Mouse (Mus musculus): Measurements from ENCODE around the gene Lactbl1. TPM values are rescaled to one million over a fixed set of nuclear protein-coding genes. Genes with fewer than 3 reads are reported as not detected.

Lactbl1 gene
- polyA plus RNA-seq, 1 experiment from 2014 or later = not detected

DNA sequence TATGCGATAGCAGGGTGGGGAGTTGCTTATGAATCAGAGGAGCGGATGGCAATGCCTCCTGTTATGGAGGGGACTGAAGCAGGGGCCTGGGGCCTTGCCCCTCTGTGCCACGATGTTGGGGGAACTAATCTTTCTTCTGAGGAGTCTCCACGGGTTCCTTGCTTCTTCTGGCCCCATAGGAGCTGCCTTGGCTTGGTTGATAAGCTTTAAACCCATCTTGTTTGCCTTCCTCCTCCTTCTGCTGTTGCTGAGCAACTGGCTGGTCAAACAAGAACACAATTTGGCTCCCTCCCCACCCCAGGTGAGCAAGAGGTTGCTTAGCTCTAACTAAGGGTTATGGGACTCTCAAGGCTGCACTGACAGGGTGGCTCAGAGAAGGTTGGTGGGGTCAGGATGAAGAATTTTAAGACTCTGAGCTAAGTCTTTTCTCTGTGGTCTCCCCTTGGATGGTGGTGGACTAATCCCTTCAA, 12.0 kb upstream of the Lactbl1 start, which contains the start of gene Tex46:
Tex46 (plus strand) TSS at position 51 of the 470 bp plus-strand sequence.
- WGBS (ENCODE audit: missing documents) = 71% methylated on average over 4 of the region's 4 CpGs
- no peaks in the 10 kb centered on the region for H3K36me3 ChIP-seq (ENCODE audit: inconsistent target)
- H3K79me2 ChIP-seq (ENCODE audit: inconsistent target) = no peaks in the 10 kb centered on the region
- H3K27ac ChIP-seq = no peak within 1 kb of the TSS
- no peak within 1 kb of the TSS for H3K4me3 ChIP-seq (ENCODE audit: inconsistent target)

DNA sequence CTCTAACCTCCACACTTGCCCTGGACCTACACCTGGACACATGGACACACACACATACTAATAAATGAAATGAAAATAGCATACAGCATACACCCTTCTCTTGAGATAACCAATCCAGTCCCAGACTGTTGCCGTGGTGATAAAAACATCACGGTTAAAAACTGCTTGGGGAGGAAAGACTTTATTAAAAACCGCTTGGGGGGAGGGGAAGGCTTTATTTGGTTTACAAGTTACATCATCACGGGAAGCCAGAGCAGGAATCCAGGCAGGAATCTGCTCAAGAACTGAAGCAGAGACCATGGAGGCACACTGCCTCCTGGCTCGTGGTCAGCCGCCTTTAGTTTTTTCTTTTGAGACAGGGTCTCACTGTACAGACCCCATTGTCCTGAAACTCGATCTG, 8.8 kb upstream of the Lactbl1 start:
- 85% methylated on average over 7 of the region's 7 CpGs for WGBS (ENCODE audit: missing documents)
- H3K36me3 ChIP-seq (ENCODE audit: inconsistent target) = no peaks in the 10 kb centered on the region
- H3K4me3 ChIP-seq (ENCODE audit: inconsistent target) = no peak overlapping the region
- no peak overlapping the region for H3K27ac ChIP-seq
- no peaks in the 10 kb centered on the region for H3K79me2 ChIP-seq (ENCODE audit: inconsistent target)

DNA sequence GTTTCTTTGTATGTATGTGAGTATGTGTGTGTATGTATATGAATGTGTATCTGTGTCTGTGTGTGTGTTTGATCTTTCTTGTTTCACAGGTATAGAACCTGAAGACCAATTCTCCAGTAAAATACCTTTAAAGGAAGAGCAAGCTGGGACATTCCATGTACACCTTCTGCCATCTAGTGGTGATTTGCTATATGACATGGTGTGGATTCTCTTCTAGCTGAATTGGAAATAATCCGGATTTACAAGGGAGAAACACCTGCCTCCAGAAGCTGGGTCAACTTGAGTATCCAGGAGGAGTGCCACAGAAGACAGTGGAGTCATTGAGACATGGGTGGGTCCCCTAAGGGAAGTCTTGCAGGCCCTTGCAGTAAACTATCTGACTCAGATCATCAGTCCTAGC, 1.1 kb upstream of the Lactbl1 start:
- H3K4me3 ChIP-seq (ENCODE audit: inconsistent target) = no peak overlapping the region
- H3K36me3 ChIP-seq (ENCODE audit: inconsistent target) = no peaks in the 10 kb centered on the region
- WGBS (ENCODE audit: missing documents) = 23% methylated on average over 1 of the region's 1 CpGs
- H3K27ac ChIP-seq = no peak overlapping the region
- H3K79me2 ChIP-seq (ENCODE audit: inconsistent target) = no peaks in the 10 kb centered on the region

DNA sequence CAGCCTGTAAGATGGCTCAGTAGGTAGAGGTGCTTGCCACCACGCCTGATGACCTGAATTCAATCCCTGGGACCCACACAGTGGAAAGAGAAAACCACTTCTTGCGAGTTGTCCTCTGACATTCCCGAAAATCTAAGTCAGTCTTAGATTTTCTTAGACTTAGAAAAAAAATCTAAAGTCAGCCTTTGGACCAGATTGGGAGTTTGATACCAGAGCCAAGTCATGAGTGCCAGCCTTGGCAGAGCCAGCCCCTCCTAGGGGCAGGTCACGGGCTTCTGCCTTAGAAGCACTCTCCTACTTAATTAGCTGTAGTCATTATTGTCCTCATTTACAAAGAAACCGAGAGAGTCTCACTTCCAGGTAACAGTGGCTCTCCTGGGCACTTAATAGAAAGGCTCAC, 465 bp upstream of the Lactbl1 start:
- H3K27ac ChIP-seq = no peak overlapping the region
- no peak overlapping the region for H3K4me3 ChIP-seq (ENCODE audit: inconsistent target)
- H3K36me3 ChIP-seq (ENCODE audit: inconsistent target) = no peaks in the 10 kb centered on the region
- 73% methylated on average over 5 of the region's 5 CpGs for WGBS (ENCODE audit: missing documents)
- no peaks in the 10 kb centered on the region for H3K79me2 ChIP-seq (ENCODE audit: inconsistent target)

DNA sequence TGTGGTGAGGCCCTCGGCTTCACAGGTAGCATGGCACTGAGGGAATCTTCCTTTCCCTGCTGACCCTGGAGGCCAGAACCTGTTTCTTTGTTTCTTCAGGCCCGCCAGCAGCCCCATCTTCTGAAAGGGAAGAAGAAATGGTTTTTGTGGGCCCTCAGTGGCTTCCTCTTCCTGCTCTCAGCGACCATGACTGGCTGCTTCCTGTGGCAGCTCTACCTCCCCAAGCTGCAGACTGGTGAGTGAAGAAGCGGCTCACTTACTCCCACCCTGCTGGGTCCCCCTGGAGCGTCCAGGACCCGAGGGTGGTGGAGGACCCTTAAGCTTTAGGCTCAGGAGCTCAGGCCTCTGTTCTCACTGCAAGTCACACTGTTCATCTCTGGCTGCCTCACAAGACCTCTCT, 4.2 kb downstream of the Lactbl1 start:
- no peaks in the 10 kb centered on the region for H3K36me3 ChIP-seq (ENCODE audit: inconsistent target)
- no peaks in the 10 kb centered on the region for H3K79me2 ChIP-seq (ENCODE audit: inconsistent target)
- no peak overlapping the region for H3K27ac ChIP-seq
- WGBS (ENCODE audit: missing documents) = 15% methylated on average over 6 of the region's 6 CpGs
- H3K4me3 ChIP-seq (ENCODE audit: inconsistent target) = no peak overlapping the region

DNA sequence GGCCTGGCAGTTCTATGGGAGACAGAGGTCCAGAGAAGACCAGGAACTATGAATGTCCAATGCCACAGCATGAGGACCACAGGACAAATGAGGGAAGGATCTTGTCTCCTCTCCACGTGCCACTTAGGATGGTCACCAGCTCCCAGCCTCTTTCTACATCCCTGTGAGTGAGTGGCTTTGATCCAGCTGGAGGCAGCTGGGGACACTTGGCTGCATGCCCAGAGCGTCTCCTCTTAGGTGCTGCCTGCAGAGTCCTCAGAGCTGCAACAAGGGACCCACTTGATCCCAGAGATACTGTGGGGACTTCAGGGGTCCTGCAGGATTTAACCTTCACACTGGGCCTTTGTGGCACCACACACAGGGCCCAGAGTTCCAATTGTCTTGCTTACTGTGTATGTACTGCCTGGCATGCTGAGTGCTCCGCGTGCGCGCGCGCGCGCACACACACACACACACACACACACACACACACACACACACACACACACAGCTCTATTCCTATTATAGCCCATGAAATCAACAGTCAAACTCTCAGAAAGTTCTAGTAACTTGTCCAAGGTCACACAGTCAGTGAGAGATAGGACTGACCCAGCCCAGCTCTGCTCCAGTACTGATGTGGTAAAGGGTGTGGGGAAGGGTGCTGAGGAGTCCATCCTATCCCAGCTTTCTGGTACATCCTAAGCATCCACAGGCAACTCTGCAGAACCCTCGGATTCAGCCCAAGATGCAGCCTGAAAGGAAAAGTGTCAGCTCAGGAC, 9.0 kb downstream of the Lactbl1 start:
- no peaks in the 10 kb centered on the region for H3K79me2 ChIP-seq (ENCODE audit: inconsistent target)
- 85% methylated on average over 9 of the region's 11 CpGs for WGBS (ENCODE audit: missing documents)

DNA sequence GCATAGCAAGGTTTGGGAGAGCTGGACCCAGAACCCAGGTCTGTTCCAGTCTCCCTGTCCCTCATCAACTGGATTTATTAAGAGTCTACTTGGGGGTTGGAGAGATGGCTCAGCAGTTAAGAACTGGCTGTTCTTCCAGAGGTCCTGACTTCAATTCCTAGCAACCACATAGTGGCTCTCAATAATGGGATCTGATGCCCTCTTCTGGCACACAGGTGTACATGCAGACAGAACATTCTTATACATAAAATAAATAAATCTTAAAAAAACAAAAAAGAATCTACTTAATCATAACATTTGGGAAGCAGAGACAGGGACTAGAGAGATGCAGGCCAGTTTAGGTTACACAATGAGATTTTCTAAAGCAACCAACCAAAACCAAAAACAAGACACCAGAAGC, 13.6 kb downstream of the Lactbl1 start:
- H3K4me3 ChIP-seq (ENCODE audit: inconsistent target) = no peak overlapping the region
- no peak overlapping the region for H3K27ac ChIP-seq
- no peaks in the 10 kb centered on the region for H3K36me3 ChIP-seq (ENCODE audit: inconsistent target)
- no peaks in the 10 kb centered on the region for H3K79me2 ChIP-seq (ENCODE audit: inconsistent target)

More for the DNA sequence above, 9.0 kb downstream of the Lactbl1 start:
- Histone ChIP-seq H3K4me3 (ENCODE audit: inconsistent target) (no peak overlapping the region), H3K36me3 (ENCODE audit: inconsistent target) (no peaks in the 10 kb centered on the region), H3K27ac (no peak overlapping the region)

DNA sequence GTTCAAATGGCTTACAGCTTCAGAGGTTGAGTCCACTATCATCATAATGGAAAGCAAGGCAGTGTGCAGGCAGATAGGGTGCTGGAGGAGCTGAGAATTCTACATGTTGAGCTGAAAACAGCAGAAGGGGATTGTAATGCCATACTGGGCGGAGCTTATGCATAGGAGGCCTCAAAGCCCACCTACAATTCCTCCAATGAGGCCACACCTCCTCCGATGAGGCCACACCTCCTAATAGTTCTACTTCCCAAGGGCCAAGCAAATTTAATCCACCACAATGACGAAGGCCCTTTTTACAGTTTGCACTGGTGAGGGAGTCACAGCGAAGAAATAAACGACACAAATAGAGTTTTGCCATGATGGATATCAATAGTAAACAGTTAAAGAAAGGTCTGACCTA, 14.1 kb downstream of the Lactbl1 start:
- Histone ChIP-seq H3K36me3 (ENCODE audit: inconsistent target) (no peaks in the 10 kb centered on the region), H3K4me3 (ENCODE audit: inconsistent target) (no peak overlapping the region), H3K27ac (no peak overlapping the region), H3K79me2 (ENCODE audit: inconsistent target) (no peaks in the 10 kb centered on the region)
- 84% methylated on average over 5 of the region's 5 CpGs for whole genome bisulfite sequencing (ENCODE audit: missing documents)

DNA sequence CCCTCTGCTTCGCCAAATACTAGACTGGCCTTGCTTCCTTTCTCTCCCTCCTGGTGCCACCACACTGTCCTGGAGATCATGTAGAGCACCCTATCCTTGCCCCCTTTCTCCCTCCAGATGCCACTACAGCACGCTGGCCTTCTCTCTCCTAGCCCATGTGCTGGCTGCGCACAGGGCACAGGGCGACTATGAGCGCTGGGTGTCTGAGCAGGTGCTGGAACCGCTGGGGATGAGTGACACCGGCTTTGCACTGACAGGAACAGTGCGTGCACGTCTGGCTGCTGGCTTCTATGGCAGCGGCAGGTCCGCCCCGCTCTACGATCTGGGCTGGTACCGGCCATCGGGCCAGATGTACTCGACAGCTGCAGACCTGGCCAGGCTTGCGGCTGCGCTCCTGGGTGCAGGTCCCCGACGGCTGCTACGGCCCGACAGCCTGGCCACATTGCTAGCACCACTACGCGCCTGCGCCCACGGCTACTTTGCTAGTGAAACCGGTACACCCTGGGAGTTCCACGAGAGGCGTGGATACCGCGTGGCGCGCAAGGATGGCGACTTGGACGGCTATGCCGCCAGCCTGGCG, 14.7 kb downstream of the Lactbl1 start:
- Histone ChIP-seq H3K36me3 (ENCODE audit: inconsistent target) (no peaks in the 10 kb centered on the region), H3K4me3 (ENCODE audit: inconsistent target) (no peak overlapping the region), H3K27ac (no peak overlapping the region), H3K79me2 (ENCODE audit: inconsistent target) (no peaks in the 10 kb centered on the region)
- WGBS (ENCODE audit: missing documents) = 29% methylated on average over 37 of the region's 37 CpGs

DNA sequence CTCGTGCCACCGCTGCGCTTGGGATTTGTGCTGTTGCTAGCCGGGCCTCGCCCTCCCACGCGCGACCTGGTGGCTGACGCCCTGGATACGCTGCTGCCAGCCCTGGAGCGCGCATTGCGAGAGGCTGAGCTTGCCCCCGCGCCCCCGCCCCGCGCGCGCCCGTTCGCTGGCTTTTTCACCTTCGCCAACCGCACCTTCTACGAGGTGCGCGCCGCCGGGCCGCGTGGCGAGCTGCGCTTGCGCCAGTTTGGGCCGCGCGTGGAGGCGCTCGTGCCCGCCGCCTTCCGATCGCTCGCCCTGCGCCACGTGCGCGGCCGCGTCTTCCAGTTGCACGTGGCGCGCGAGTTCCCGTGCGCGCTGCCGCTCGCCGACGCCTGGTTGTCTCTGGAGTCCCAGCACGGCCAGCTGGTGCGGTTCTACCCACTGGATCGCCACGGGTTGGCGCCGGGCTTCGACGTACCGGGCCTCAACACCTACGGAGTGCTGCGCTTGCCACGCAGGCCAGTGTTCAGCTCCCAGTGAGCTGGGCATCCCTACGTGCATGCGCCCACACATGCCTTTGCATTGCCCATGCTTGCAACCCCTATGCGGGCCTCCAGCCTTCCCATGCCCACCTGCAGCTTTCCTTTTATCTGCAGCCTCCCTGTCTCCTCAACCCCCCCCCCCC, 15.3 kb downstream of the Lactbl1 start:
- H3K4me3 ChIP-seq (ENCODE audit: inconsistent target) = no peak overlapping the region
- H3K27ac ChIP-seq = no peak overlapping the region
- 5% methylated on average over 59 of the region's 76 CpGs for WGBS (ENCODE audit: missing documents)
- no peaks in the 10 kb centered on the region for H3K36me3 ChIP-seq (ENCODE audit: inconsistent target)
- no peaks in the 10 kb centered on the region for H3K79me2 ChIP-seq (ENCODE audit: inconsistent target)

DNA sequence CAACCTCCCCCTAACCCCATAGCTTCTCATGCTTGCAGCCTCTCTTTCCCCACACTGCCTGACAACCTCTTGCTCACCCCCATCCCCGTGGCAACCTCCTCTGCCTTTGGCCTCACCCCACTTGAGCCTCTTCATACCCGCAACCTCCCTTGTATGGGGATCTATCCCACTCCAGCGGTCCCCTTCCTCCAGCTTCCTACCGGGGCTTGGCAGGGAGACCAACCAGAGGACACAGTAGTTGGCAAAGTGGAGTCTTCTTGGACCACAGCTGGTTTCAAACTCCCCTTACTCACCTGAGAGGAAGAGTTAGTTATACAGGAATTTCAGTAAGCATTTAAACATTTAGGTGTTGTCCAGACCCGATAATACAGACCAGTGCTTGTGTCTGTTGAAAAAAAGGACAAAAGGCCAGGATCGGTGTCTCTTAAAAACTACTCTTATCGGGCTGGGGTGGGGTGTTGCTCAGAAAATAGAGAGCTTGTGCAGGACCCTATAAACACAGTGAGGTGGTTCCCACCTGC, 15.9 kb downstream of the Lactbl1 start:
- Histone ChIP-seq H3K79me2 (ENCODE audit: inconsistent target) (no peaks in the 10 kb centered on the region), H3K4me3 (ENCODE audit: inconsistent target) (no peak overlapping the region), H3K27ac (no peak overlapping the region), H3K36me3 (ENCODE audit: inconsistent target) (no peaks in the 10 kb centered on the region)
- 84% methylated on average over 7 of the region's 7 CpGs for WGBS (ENCODE audit: missing documents)

DNA sequence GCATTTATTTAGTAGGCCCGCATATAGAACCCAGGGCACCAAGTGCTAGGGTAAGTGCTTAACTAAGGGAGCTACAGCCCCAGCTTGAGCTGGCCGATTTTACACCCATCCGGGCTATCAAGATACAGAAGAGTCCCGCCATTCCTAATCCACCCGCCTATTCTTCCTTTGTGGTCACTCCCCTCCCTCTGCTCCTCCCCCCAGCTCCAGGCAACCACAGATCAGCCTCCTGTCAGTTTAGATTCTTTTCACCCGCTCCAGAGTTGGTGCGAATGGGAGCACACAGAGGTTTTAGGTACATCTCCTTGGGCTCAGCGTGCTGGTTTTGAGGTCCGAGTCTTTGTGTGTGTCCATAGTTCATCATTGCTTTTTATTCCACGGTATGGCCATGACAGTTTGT, 16.5 kb downstream of the Lactbl1 start:
- Histone ChIP-seq H3K79me2 (ENCODE audit: inconsistent target) (no peaks in the 10 kb centered on the region), H3K27ac (no peak overlapping the region), H3K36me3 (ENCODE audit: inconsistent target) (no peaks in the 10 kb centered on the region), H3K4me3 (ENCODE audit: inconsistent target) (no peak overlapping the region)
- WGBS (ENCODE audit: missing documents) = 41% methylated on average over 10 of the region's 10 CpGs

DNA sequence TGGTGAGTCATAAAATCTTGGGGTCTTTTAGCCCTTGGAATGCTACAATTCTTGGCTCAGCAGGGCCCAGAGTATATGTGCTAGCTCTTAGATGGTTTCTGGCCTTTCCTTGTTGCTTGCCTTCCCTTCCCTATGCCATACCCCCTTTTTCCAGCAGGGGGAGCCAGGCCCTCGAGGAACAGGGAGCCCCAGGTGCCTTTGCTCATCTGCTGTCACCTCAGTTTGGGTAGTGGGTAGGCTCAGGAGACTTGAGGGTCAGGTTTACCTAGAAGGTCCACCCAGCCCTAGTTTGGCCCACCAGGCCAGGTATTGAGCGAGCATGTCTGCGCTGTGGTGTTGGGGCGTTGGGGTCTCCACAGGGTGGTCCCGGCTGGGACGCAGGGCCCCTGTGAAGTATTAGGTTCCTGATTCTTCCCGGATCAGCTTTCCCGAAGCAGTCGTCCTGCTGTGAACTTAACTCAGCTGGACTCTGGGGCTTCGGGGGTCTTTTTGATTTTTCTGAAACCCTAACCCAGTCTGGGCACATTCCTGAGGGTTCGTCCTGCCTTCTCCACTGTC, 26.6 kb downstream of the Lactbl1 start:
- H3K27ac ChIP-seq = no peak overlapping the region
- WGBS (ENCODE audit: missing documents) = 50% methylated on average over 11 of the region's 11 CpGs
- H3K79me2 ChIP-seq (ENCODE audit: inconsistent target) = no peaks in the 10 kb centered on the region
- no peak overlapping the region for H3K4me3 ChIP-seq (ENCODE audit: inconsistent target)
- no peaks in the 10 kb centered on the region for H3K36me3 ChIP-seq (ENCODE audit: inconsistent target)

DNA sequence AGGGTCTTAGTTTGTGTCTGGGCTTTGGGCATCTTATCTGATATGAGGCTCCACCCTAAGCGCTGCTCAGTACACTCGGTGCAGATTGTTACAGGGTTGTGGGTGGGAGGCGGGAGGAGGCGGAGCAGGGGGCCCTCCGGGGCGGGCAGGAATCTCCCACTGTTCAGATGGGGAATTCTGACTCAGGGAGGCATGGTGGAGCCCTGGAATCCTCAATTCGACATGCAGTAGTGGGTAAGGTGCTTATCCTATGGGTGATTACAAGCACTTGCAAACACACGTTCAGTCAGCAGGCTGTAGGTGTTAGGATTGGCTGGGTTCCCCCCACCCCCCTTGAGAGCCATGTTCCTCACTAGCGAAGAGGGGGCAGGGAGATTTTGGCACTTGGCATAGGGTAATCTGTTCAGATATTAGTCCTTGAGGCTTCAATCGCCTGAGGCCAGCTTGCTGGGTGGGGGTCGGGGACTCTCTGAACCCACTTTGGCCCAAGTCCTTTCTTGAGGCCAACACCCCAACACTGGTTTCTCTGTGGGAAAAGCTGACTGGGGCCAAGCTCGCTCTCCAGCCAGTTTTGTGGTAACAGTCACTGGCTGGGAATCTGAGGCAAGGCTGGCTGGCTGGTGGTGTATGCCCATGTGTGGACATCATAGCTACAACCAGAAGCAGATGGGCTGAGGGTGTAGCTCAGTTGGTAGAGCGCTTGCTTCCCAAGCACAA, 27.2 kb downstream of the Lactbl1 start:
- H3K79me2 ChIP-seq (ENCODE audit: inconsistent target) = no peaks in the 10 kb centered on the region
- no peaks in the 10 kb centered on the region for H3K36me3 ChIP-seq (ENCODE audit: inconsistent target)
- H3K4me3 ChIP-seq (ENCODE audit: inconsistent target) = no peak overlapping the region
- no peak overlapping the region for H3K27ac ChIP-seq
- 83% methylated on average over 12 of the region's 13 CpGs for WGBS (ENCODE audit: missing documents)
